Mouse (Mus musculus): ENCODE measurements at regions not wholly inside any gene's neighbourhood (a gene's known extent, or its start where the extent isn't known, plus 50 kb on each side); places are given as distances from the start of the nearest gene placed in this dataset.

DNA sequence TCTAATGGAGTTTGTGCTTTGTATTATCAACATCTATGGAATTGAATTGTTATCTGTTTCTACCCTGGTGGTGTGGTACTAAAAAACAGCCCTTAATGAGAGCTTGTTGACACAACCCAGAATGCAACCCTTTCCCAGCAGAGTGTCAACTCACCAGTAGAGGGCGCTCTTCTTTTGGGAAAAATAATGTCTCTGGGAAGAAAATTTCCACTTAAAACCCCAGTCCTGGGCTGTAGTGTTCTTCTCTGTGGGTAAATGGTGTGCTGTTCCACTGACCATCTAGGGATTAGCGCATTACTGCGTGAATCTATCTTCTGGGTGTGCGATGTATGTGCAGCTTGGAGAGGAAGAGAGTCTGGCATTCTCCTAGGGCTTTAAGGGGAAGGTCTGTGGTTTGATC, 106.5 kb upstream of the Slc30a5 start:
- no peak for TF ChIP-seq POLR2A (IDR thresholded peaks at IDR 0.05; ENCODE audit: low read depth, low read length)
- TF ChIP-seq CTCF (conservative IDR thresholded peaks at IDR 0.05; ENCODE audit: insufficient read depth, insufficient read length, low read depth, low read length) = peak; percentile 46
